Mouse (Mus musculus): ENCODE data around the gene Scai.

DNA sequence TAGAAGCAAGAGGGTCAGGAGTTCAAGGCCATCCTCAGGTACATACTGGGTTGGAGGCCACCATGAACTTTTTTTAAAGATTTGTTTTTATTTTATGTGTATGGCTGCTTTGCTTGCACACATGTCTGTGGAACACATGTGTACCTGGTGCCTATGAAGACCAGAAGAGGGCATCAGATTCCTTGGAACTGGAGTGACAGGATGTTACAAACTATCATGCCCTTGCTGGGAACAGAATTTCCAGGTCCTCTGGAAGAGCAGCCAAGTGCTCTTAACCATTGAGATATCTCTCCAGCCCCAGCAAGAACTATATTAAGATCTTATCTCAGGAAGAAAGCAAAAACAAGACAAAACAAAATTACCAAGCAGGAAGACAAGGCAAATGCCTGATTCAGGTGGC is 34.1 kb upstream of the Scai start:
- TF ChIP-seq CTCF (IDR thresholded peaks at IDR 0.05; ENCODE audit: low read depth, low read length) (no peak), POLR2A (IDR thresholded peaks at IDR 0.05; ENCODE audit: extremely low read depth, insufficient read depth, low read length) (no peak)
